Mouse (Mus musculus): Measurements from ENCODE around the gene Mamdc4. TPM values are rescaled to one million over a fixed set of nuclear protein-coding genes. Genes with fewer than 3 reads are reported as not detected.

Mamdc4 gene
- total RNA-seq, 2 experiments from 2014 or later, result 4.3 to 7.1 TPM

DNA sequence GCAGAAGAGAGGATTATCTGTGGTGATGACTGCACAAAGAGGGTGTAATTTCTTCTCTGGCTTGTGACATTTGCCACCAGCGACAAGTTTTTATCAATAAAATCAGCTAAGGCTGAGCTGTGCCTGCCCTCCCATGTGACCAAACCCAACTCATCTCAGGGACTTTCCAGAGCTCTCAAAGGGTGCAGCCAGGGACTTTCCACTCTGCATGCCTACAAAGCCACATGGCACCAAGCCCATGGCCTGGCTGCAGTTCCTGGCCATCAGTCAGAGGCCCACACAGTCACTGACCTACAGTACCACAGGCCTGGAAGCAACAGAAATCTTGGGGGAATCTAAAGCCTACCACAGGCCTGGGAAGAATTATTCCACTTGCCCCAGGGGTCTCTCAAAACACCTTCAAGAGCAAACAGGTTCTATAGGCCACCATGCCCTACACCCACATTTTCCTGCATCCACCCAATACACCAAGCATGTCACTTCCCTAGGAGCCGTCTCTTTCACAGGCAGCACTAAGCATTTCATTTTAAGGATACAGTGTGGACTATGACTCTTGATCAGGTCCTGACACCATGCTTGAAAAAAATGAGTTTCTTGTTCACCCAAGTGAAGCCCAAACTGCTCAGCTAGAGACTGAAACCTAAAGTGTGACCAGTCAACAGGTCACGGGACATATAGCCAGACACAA lies 40.3 kb downstream of the Mamdc4 start:
- 0 out of 2 replicates have a peak, but pooled peaks have one; percentile 48 for ATAC-seq (replicated peaks; ENCODE audit: low FRiP score, poor library complexity, severe bottlenecking)

GRCm38 (mm10) chr2:25533707-25534106 lies 40.9 kb downstream of the Mamdc4 start:
- ATAC-seq (replicated peaks; ENCODE audit: low FRiP score, poor library complexity, severe bottlenecking), result no peak

GRCm38 (mm10) chr2:25526510-25527302 lies 47.9 kb downstream of the Mamdc4 start:
- no peak for ATAC-seq (replicated peaks; ENCODE audit: low FRiP score, poor library complexity, severe bottlenecking)

Other genes with a start within 250 kb of the Mamdc4 start
Only the 30 nearest of the 34 such genes appear.
- 7.7 and 13.3 TPM in 2 replicates for gene Uap1l1, start 209.2 kb downstream of the Mamdc4 start, total RNA-seq (2015; ENCODE audit: low replicate concordance)
- gene Uap1l1, start 209.2 kb downstream of the Mamdc4 start, total RNA-seq (2017; ENCODE audit: low replicate concordance), result 0.51 and 3.9 TPM in 2 replicates
- 3.3 and 8.8 TPM in 2 replicates for gene Sapcd2, start 202.5 kb downstream of the Mamdc4 start, total RNA-seq (2015; ENCODE audit: low replicate concordance)
- gene Sapcd2, start 202.5 kb downstream of the Mamdc4 start, total RNA-seq (2017; ENCODE audit: low replicate concordance), result 0.98 and 8.0 TPM in 2 replicates
- gene Entpd2, start 179.0 kb downstream of the Mamdc4 start, total RNA-seq (2015; ENCODE audit: low replicate concordance), result not detected in 2 replicates
- gene Entpd2, start 179.0 kb downstream of the Mamdc4 start, total RNA-seq (2017; ENCODE audit: low replicate concordance), result not detected in 2 replicates
- gene Npdc1, start 175.5 kb downstream of the Mamdc4 start, total RNA-seq (2015; ENCODE audit: low replicate concordance), result not detected in 2 replicates
- not detected in 2 replicates for gene Npdc1, start 175.5 kb downstream of the Mamdc4 start, total RNA-seq (2017; ENCODE audit: low replicate concordance)
- gene Fut7, start 151.6 kb downstream of the Mamdc4 start, total RNA-seq (2015; ENCODE audit: low replicate concordance), result 2.7 and 4.0 TPM in 2 replicates
- gene Fut7, start 151.6 kb downstream of the Mamdc4 start, total RNA-seq (2017; ENCODE audit: low replicate concordance), result 4.4 and 4.5 TPM in 2 replicates
- gene Abca2, start 146.1 kb downstream of the Mamdc4 start, total RNA-seq (2015; ENCODE audit: low replicate concordance), result 7.7 and 16.7 TPM in 2 replicates
- gene Abca2, start 146.1 kb downstream of the Mamdc4 start, total RNA-seq (2017; ENCODE audit: low replicate concordance), result 4.5 and 7.3 TPM in 2 replicates
- gene Clic3, start 118.0 kb downstream of the Mamdc4 start, total RNA-seq (2015; ENCODE audit: low replicate concordance), result not detected in 2 replicates
- gene Clic3, start 118.0 kb downstream of the Mamdc4 start, total RNA-seq (2017; ENCODE audit: low replicate concordance), result not detected in 2 replicates
- 18.2 and 33.8 TPM in 2 replicates for gene Paxx, start 113.8 kb downstream of the Mamdc4 start, total RNA-seq (2015; ENCODE audit: low replicate concordance)
- gene Paxx, start 113.8 kb downstream of the Mamdc4 start, total RNA-seq (2017; ENCODE audit: low replicate concordance), result 8.4 and 10.6 TPM in 2 replicates
- gene Ptgds, start 104.8 kb downstream of the Mamdc4 start, total RNA-seq (2015; ENCODE audit: low replicate concordance), result 1.3 TPM in 1 of 2 replicates, not detected in the other
- not detected in 2 replicates for gene Ptgds, start 104.8 kb downstream of the Mamdc4 start, total RNA-seq (2017; ENCODE audit: low replicate concordance)
- not detected in 2 replicates for gene Lcn12, start 80.9 kb downstream of the Mamdc4 start, total RNA-seq (2015; ENCODE audit: low replicate concordance)
- gene Lcn12, start 80.9 kb downstream of the Mamdc4 start, total RNA-seq (2017; ENCODE audit: low replicate concordance), result not detected in 2 replicates
- 6.7 and 7.5 TPM in 2 replicates for gene Fbxw5, start 74.1 kb downstream of the Mamdc4 start, total RNA-seq (2015; ENCODE audit: low replicate concordance)
- gene Fbxw5, start 74.1 kb downstream of the Mamdc4 start, total RNA-seq (2017; ENCODE audit: low replicate concordance), result 3.2 and 5.1 TPM in 2 replicates
- gene C8g, start 73.1 kb downstream of the Mamdc4 start, total RNA-seq (2015; ENCODE audit: low replicate concordance), result not detected in 2 replicates
- not detected in 2 replicates for gene C8g, start 73.1 kb downstream of the Mamdc4 start, total RNA-seq (2017; ENCODE audit: low replicate concordance)
- gene Traf2, start 27.9 kb downstream of the Mamdc4 start, total RNA-seq (2015; ENCODE audit: low replicate concordance), result 1.7 and 2.3 TPM in 2 replicates
- gene Traf2, start 27.9 kb downstream of the Mamdc4 start, total RNA-seq (2017; ENCODE audit: low replicate concordance), result 4.2 and 4.3 TPM in 2 replicates
- gene Edf1, start 17.0 kb downstream of the Mamdc4 start, total RNA-seq (2015; ENCODE audit: low replicate concordance), result 27.3 and 50.2 TPM in 2 replicates
- 32.2 and 32.9 TPM in 2 replicates for gene Edf1, start 17.0 kb downstream of the Mamdc4 start, total RNA-seq (2017; ENCODE audit: low replicate concordance)
- gene Phpt1, start 379 bp upstream of the Mamdc4 start, total RNA-seq (2015; ENCODE audit: low replicate concordance), result 0.96 and 7.1 TPM in 2 replicates
- 2.1 TPM in 1 of 2 replicates, not detected in the other for gene Phpt1, start 379 bp upstream of the Mamdc4 start, total RNA-seq (2017; ENCODE audit: low replicate concordance)
- 0.63 TPM in 1 of 2 replicates, not detected in the other for gene Ajm1, start 6.9 kb upstream of the Mamdc4 start, total RNA-seq (2015; ENCODE audit: low replicate concordance)
- not detected in 2 replicates for gene Ajm1, start 6.9 kb upstream of the Mamdc4 start, total RNA-seq (2017; ENCODE audit: low replicate concordance)
- 18.1 and 22.4 TPM in 2 replicates for gene Rabl6, start 33.7 kb upstream of the Mamdc4 start, total RNA-seq (2015; ENCODE audit: low replicate concordance)
- 11.8 and 29.1 TPM in 2 replicates for gene Rabl6, start 33.7 kb upstream of the Mamdc4 start, total RNA-seq (2017; ENCODE audit: low replicate concordance)
- gene Ccdc183, start 42.8 kb upstream of the Mamdc4 start, total RNA-seq (2015; ENCODE audit: low replicate concordance), result not detected in 2 replicates
- gene Ccdc183, start 42.8 kb upstream of the Mamdc4 start, total RNA-seq (2017; ENCODE audit: low replicate concordance), result not detected in 2 replicates
- gene Tmem141, start 47.2 kb upstream of the Mamdc4 start, total RNA-seq (2015; ENCODE audit: low replicate concordance), result 4.6 and 6.0 TPM in 2 replicates
- 2.2 and 9.4 TPM in 2 replicates for gene Tmem141, start 47.2 kb upstream of the Mamdc4 start, total RNA-seq (2017; ENCODE audit: low replicate concordance)
- gene Fcna, start 53.2 kb upstream of the Mamdc4 start, total RNA-seq (2015; ENCODE audit: low replicate concordance), result 20.5 and 47.1 TPM in 2 replicates
- 24.3 and 27.7 TPM in 2 replicates for gene Fcna, start 53.2 kb upstream of the Mamdc4 start, total RNA-seq (2017; ENCODE audit: low replicate concordance)
- gene Lcn8, start 78.3 kb upstream of the Mamdc4 start, total RNA-seq (2015; ENCODE audit: low replicate concordance), result not detected in 2 replicates
- gene Lcn8, start 78.3 kb upstream of the Mamdc4 start, total RNA-seq (2017; ENCODE audit: low replicate concordance), result not detected in 2 replicates
- gene Lcn5, start 83.1 kb upstream of the Mamdc4 start, total RNA-seq (2015; ENCODE audit: low replicate concordance), result not detected in 2 replicates
- gene Lcn5, start 83.1 kb upstream of the Mamdc4 start, total RNA-seq (2017; ENCODE audit: low replicate concordance), result not detected in 2 replicates
- not detected in 2 replicates for gene Lcn6, start 101.9 kb upstream of the Mamdc4 start, total RNA-seq (2015; ENCODE audit: low replicate concordance)
- gene Lcn6, start 101.9 kb upstream of the Mamdc4 start, total RNA-seq (2017; ENCODE audit: low replicate concordance), result not detected in 2 replicates
- gene Lcn10, start 107.9 kb upstream of the Mamdc4 start, total RNA-seq (2015; ENCODE audit: low replicate concordance), result not detected in 2 replicates
- gene Lcn10, start 107.9 kb upstream of the Mamdc4 start, total RNA-seq (2017; ENCODE audit: low replicate concordance), result not detected in 2 replicates
- gene Obp2a, start 125.2 kb upstream of the Mamdc4 start, total RNA-seq (2015; ENCODE audit: low replicate concordance), result not detected in 2 replicates
- not detected in 2 replicates for gene Obp2a, start 125.2 kb upstream of the Mamdc4 start, total RNA-seq (2017; ENCODE audit: low replicate concordance)
- 1.5 and 2.3 TPM in 2 replicates for gene Bmyc, start 131.9 kb upstream of the Mamdc4 start, total RNA-seq (2015; ENCODE audit: low replicate concordance)
- gene Bmyc, start 131.9 kb upstream of the Mamdc4 start, total RNA-seq (2017; ENCODE audit: low replicate concordance), result not detected in 2 replicates
- not detected in 2 replicates for gene Obp2b, start 162.2 kb upstream of the Mamdc4 start, total RNA-seq (2015; ENCODE audit: low replicate concordance)
- not detected in 2 replicates for gene Obp2b, start 162.2 kb upstream of the Mamdc4 start, total RNA-seq (2017; ENCODE audit: low replicate concordance)
- gene Lcn3, start 190.7 kb upstream of the Mamdc4 start, total RNA-seq (2015; ENCODE audit: low replicate concordance), result not detected in 2 replicates
- not detected in 2 replicates for gene Lcn3, start 190.7 kb upstream of the Mamdc4 start, total RNA-seq (2017; ENCODE audit: low replicate concordance)
- gene Lcn11, start 202.2 kb upstream of the Mamdc4 start, total RNA-seq (2015; ENCODE audit: low replicate concordance), result not detected in 2 replicates
- gene Lcn11, start 202.2 kb upstream of the Mamdc4 start, total RNA-seq (2017; ENCODE audit: low replicate concordance), result not detected in 2 replicates
- not detected in 2 replicates for gene Gm13539, start 207.4 kb upstream of the Mamdc4 start, total RNA-seq (2015; ENCODE audit: low replicate concordance)
- not detected in 2 replicates for gene Gm13539, start 207.4 kb upstream of the Mamdc4 start, total RNA-seq (2017; ENCODE audit: low replicate concordance)

Data from erythroblast, adult 5-6 weeks (primary cell).